Mouse (Mus musculus) liver, adult 2 months (tissue): Measurements from ENCODE around the gene Prtg.

Experiments
- CTCF ChIP-seq: fragments of 200-500 bp; IDR thresholded peaks from 2 replicates; pipeline ENCODE4 v1.5.1; 2011; ENCODE audit warnings: low read depth, low read length, control low read depth
- POLR2A ChIP-seq: fragments of 200-500 bp; IDR thresholded peaks from 2 replicates; pipeline ENCODE4 v1.6.1; 2011; ENCODE audit warnings: low read length, control low read depth; ENCODE audit not compliant: insufficient read depth; ENCODE audit errors: extremely low read depth

- TF ChIP-seq POLR2A (no peak), CTCF (no peak)
These were observed 154.7 kb downstream of the Prtg start for GRCm38 (mm10) chr9:72961346-72961745.
